Mouse (Mus musculus) embryonic facial prominence, embryonic 15.5 days (tissue): ENCODE results near the gene Zzz3. TPM values are rescaled to one million over a fixed set of nuclear protein-coding genes. Genes with fewer than 3 reads are reported as not detected.
"Not testable (repeated sequence)": the region's sequence is repeated elsewhere in the genome, so short reads cannot be mapped to it uniquely, and the experiment has no call there.

Experiments
- ATAC-seq: fragments of 200-750 bp; cut with Nextera tagmentation; 2 replicates; pipeline ENCODE4 v1.8.0; 2017; ENCODE audit warnings: low read depth, moderate TSS enrichment; ENCODE audit not compliant: insufficient number of reproducible peaks, low FRiP score, low TSS enrichment
- H3K27ac ChIP-seq: fragments of 300-500 bp; sonication (generic); replicated peaks from 2 replicates; pipeline ENCODE4 v1.5.1; 2015; ENCODE audit warnings: mild to moderate bottlenecking, inconsistent platforms
- H3K27me3 ChIP-seq: fragments of 300-500 bp; sonication (generic); 2 replicates; pipeline ENCODE4 v1.6.1; 2015; ENCODE audit warnings: inconsistent platforms
- H3K36me3 ChIP-seq: fragments of 300-500 bp; sonication (generic); 2 replicates; pipeline ENCODE4 v1.6.1; 2015; ENCODE audit warnings: mild to moderate bottlenecking, inconsistent platforms
- H3K4me1 ChIP-seq: fragments of 300-500 bp; sonication (generic); 2 replicates; pipeline ENCODE4 v1.6.1; 2015; ENCODE audit warnings: inconsistent platforms
- H3K4me2 ChIP-seq: fragments of 300-500 bp; sonication (generic); replicated peaks from 2 replicates; pipeline ENCODE4 v1.6.1; 2015; ENCODE audit warnings: mild to moderate bottlenecking, inconsistent platforms
- H3K4me3 ChIP-seq: fragments of 300-500 bp; sonication (generic); replicated peaks from 2 replicates; pipeline ENCODE4 v1.5.1; 2015; ENCODE audit warnings: mild to moderate bottlenecking, inconsistent platforms
- H3K9ac ChIP-seq: fragments of 300-500 bp; sonication (generic); 2 replicates; pipeline ENCODE4 v1.6.1; 2015; ENCODE audit warnings: inconsistent platforms
- H3K9me3 ChIP-seq: fragments of 300-500 bp; sonication (generic); replicated peaks from 2 replicates; pipeline ENCODE4 v1.6.1; 2016; ENCODE audit warnings: inconsistent platforms
- WGBS: fragments of 180-500 bp; shearing (Covaris S2); methylation state at CpG from one replicate; pipeline ENCODE4 v1.1.7; 2015; 5-methylcytosine and 5-hydroxymethylcytosine counted together
- polyA plus RNA-seq: library from polyadenylated mRNA; unstranded; fragments of >200 nt; fragmentation: Nextera tagmentation; extraction: Ambion mirVana; gene quantifications from 2 replicates; pipeline ENCODE4 v1.2.1, GENCODE M21; 2015

The Zzz3 gene
- polyA plus RNA-seq, 1 experiment from 2014 or later: 40.9 TPM

DNA sequence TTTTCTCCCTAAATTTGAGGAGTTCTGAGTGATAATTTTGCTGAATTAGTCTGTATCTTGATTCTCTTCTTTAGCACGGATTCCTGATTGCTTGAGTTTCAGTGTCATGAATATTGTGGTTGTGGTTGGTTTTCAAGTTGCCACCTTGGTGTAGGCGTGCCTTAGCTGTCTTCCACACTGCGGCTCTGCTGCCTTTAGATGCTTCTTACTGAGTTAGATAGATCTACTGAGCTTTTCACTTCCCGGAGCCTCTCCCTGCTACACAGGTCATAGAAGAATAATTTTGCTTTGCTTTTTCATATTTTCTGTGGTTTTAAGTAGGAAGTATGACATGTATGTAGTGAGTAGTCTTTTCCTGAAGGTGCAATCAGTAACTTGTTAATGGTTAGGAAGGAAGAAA lies 47.5 kb downstream of the Zzz3 start:
- no peaks in the 10 kb centered on the region for H3K4me1 ChIP-seq
- no peak overlapping the region for H3K4me3 ChIP-seq
- no peak for ATAC-seq
- no peak overlapping the region for H3K27ac ChIP-seq
- H3K36me3 ChIP-seq: peaks cover 7% of the 10 kb centered on the region; the same call in 1 of the 2 replicates
- H3K9me3 ChIP-seq: no peaks in the 10 kb centered on the region
- H3K4me2 ChIP-seq: no peak overlapping the region
- WGBS: 93% methylated on average over 4 of the region's 4 CpGs
- no peaks in the 10 kb centered on the region for H3K27me3 ChIP-seq
- H3K9ac ChIP-seq: no peak overlapping the region

DNA sequence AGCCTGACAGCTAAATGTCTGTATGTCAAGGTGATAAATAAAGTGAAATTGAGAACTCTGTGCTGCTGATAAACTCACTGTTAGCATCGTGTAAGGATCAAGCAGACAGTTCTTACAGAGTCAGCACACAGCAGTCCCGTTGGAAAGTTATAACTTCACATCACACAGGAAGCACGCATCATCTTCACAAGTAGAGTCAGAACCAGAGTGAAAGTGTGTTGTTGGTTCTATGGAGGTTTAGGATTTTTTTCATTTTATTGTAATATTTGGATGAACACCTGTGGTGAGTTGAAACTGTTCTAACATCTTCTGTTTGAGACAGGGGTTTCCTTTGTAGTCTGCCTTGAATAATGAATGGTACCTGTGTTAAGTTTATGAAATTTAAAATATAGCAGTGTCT lies 48.8 kb downstream of the Zzz3 start:
- H3K9ac ChIP-seq: no peak overlapping the region
- no peak overlapping the region for H3K4me2 ChIP-seq
- 87% methylated on average over 3 of the region's 3 CpGs for WGBS
- H3K9me3 ChIP-seq: no peaks in the 10 kb centered on the region
- H3K36me3 ChIP-seq: peaks cover 5% of the 10 kb centered on the region; the same call in 1 of the 2 replicates
- H3K27ac ChIP-seq: no peak overlapping the region
- H3K27me3 ChIP-seq: no peaks in the 10 kb centered on the region
- no peak for ATAC-seq
- no peaks in the 10 kb centered on the region for H3K4me1 ChIP-seq
- H3K4me3 ChIP-seq: no peak overlapping the region

DNA sequence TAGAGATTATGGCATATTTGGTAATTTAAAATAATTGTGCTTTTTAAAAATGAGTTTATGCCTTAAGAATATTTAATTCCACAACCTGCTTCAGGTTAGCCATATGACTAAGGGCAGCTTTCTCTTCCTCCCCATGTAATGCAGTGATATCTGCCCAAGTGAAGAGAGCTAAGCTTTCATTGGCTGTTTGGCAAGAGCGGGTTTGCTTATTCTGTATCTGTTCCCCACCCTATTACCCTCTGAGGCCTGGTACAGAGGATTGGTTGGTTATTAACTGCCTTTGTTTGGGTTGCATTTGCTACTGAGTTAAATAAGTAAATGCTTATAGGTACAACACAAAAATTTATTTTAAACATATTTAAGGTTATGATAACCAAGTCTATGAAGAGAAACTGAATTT lies 51.7 kb downstream of the Zzz3 start:
- WGBS: 90% methylated on average over 1 of the region's 1 CpGs
- no peak overlapping the region for H3K27ac ChIP-seq
- ATAC-seq: no peak
- no peaks in the 10 kb centered on the region for H3K27me3 ChIP-seq
- H3K4me3 ChIP-seq: no peak overlapping the region
- H3K4me2 ChIP-seq: no peak overlapping the region
- H3K9ac ChIP-seq: no peak overlapping the region
- H3K4me1 ChIP-seq: no peaks in the 10 kb centered on the region
- peaks cover 23% of the 10 kb centered on the region for H3K36me3 ChIP-seq
- no peaks in the 10 kb centered on the region for H3K9me3 ChIP-seq

DNA sequence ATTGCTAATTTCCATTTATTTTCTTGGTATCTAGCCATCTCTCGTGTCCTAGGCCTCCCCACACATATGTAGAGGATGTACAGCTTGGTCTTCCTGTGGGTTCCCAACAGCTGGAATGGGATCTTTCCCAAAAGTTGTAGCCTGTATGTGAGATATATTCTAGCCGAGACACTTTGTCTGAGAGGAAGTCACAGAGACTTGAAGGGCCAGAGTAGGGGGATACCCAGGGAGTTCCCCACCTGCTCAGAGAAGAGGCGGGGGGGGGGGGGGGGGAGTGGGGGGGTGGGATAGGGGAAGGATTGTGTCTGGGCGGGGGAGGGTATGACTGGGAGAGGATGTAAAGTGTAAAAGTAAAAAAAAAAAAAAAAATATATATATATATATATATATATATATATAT lies 57.9 kb downstream of the Zzz3 start:
- no peaks in the 10 kb centered on the region for H3K27me3 ChIP-seq

DNA sequence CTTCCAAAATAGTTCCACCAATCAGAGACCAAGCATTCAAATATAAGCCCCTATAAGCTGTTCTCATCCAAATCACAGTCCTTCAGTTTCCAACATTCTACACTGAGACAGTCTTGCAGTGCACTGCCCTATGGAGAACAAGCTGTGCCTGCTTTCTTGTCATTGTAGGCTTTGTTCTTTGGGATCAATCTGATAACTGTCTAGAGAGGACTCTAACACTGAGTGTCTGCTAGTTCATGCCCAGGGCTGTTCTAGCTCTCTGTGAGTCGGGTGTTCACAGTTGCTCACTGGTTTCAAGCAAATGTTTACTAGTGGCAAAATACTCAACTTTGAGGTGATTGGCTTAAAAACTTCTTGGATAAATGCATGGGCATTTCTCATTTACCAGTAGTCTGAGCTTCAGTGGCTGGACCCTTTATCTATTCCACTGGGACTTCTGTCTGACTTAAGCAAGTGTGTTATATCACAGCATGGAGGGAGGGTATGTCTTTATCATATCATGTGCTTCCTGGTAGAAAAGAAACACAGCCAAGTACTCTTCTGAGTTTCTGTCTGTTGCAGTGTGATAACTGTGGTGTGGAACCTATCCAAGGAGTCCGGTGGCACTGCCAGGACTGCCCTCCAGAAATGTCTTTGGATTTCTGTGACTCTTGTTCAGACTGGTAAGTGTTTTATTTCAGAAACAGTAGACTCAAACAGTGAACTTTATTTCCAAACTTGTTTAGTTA lies 62.2 kb downstream of the Zzz3 start:
- H3K9me3 ChIP-seq: no peaks in the 10 kb centered on the region
- H3K36me3 ChIP-seq: peaks cover 60% of the 10 kb centered on the region
- H3K9ac ChIP-seq: no peak overlapping the region
- no peak for ATAC-seq
- H3K27ac ChIP-seq: no peak overlapping the region
- H3K4me1 ChIP-seq: no peaks in the 10 kb centered on the region
- no peak overlapping the region for H3K4me3 ChIP-seq
- H3K4me2 ChIP-seq: no peak overlapping the region
- no peaks in the 10 kb centered on the region for H3K27me3 ChIP-seq
- 90% methylated on average over 2 of the region's 2 CpGs for WGBS

More for the DNA sequence above, 57.9 kb downstream of the Zzz3 start:
- Histone ChIP-seq H3K36me3 (peaks cover 67% of the 10 kb centered on the region), H3K4me3 (no peak overlapping the region), H3K9me3 (no peaks in the 10 kb centered on the region), H3K4me2 (no peak overlapping the region), H3K4me1 (no peaks in the 10 kb centered on the region), H3K9ac (no peak overlapping the region), H3K27ac (no peak overlapping the region)
- ATAC-seq: no peak
- 88% methylated on average over 3 of the region's 4 CpGs for WGBS

DNA sequence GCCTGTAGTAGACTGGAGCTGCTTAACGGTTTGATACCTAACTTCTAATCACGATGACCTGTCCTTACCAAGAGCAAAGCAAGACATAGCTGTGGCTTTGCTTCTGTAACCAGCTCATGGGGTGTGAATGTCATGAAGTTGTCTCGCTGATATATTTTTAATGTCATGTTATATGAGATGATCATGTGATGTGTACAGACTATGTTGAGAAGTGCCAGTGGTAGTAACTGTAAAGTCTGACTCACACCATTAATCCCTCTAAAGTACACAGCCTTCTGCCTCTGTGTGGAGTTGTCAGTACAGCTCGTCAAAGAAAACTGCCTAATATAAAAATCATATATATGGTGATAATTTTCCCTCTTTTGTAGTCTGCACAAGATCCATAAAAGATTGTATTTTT lies 63.6 kb downstream of the Zzz3 start:
- H3K27me3 ChIP-seq, ATAC-seq, H3K4me1 ChIP-seq, H3K4me2 ChIP-seq, H3K4me3 ChIP-seq, H3K9ac ChIP-seq, H3K9me3 ChIP-seq, H3K27ac ChIP-seq: not testable (repeated sequence)
- WGBS: 87% methylated on average over 4 of the region's 4 CpGs
- peaks cover 56% of the 10 kb centered on the region for H3K36me3 ChIP-seq

DNA sequence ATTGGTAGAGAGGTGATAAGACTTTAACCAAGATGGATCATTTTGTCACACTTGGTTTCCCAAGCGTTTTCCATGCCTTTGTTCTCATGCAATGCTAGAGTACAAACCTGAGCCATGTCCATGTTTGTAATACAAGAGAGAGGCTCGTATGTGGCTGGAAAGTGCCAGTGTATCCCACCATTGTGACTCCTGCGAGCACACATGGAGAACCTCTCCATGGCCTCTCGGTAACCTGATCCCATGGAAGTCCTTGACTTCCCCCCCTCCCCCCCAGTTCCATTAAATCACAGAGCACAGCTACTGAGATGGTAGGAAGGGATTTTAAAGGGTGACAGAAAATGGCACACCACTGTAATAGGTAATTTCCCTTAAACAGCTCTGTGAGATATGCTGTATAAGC lies 65.5 kb downstream of the Zzz3 start:
- peaks cover 38% of the 10 kb centered on the region for H3K36me3 ChIP-seq
- H3K4me2 ChIP-seq: no peak overlapping the region
- H3K27ac ChIP-seq: no peak overlapping the region
- no peaks in the 10 kb centered on the region for H3K4me1 ChIP-seq
- no peak overlapping the region for H3K9ac ChIP-seq
- H3K9me3 ChIP-seq: no peaks in the 10 kb centered on the region
- no peak overlapping the region for H3K4me3 ChIP-seq
- ATAC-seq: no peak
- 40% methylated on average over 4 of the region's 4 CpGs for WGBS
- no peaks in the 10 kb centered on the region for H3K27me3 ChIP-seq

DNA sequence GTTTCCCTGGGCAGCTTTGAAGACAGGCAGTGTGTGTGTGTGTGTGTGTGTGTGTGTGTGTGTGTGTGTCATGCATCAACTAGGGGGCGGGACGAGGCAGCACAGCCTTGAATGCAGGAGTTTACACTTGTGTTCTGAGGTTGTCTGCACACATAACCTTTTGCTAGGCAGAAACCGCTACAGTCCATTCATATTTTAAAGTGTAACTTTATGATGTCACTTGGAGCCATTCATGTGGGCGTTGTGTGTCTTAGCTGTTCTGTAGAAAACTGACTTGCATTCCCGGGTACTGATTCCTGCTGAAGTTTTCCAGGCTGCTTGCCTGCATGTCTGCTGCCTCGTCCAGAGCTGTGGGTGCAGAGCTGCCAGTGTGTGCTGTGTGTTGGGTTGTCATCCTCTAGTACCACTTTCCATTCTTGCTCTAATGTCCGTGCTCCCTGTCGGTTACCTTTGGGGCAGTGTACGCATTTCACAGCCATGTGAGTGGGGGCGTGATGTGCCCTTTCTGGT lies 66.8 kb downstream of the Zzz3 start:
- Histone ChIP-seq H3K27ac (no peak overlapping the region), H3K9me3 (no peaks in the 10 kb centered on the region), H3K4me1 (no peaks in the 10 kb centered on the region), H3K4me3 (no peak overlapping the region), H3K9ac (no peak overlapping the region), H3K27me3 (no peaks in the 10 kb centered on the region), H3K36me3 (peaks cover 25% of the 10 kb centered on the region), H3K4me2 (no peak overlapping the region)
- no peak for ATAC-seq
- 86% methylated on average over 10 of the region's 10 CpGs for WGBS

DNA sequence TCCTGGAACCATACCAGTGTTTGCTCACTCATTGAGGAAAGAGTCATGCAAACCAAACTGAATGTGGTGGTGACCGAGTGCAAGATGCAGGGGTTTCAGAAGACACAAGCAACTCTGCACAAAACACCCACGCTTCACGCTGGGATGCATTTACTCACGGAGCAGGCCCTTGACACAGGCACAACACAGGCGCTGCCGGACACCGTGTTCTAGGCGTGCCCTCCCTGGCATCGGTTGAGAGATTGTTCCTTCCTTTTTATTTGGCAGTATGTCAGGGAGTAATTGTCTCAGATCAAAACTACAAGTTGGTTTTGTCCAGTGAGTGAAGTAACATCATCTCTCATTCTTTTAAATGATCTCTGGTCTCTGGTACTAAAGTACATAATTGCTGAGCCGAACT lies 67.6 kb downstream of the Zzz3 start:
- Histone ChIP-seq H3K27ac (no peak overlapping the region), H3K9ac (no peak overlapping the region), H3K4me1 (no peaks in the 10 kb centered on the region), H3K27me3 (no peaks in the 10 kb centered on the region), H3K4me2 (no peak overlapping the region), H3K36me3 (peaks cover 19% of the 10 kb centered on the region), H3K9me3 (no peaks in the 10 kb centered on the region), H3K4me3 (no peak overlapping the region)
- ATAC-seq: no peak
- whole genome bisulfite sequencing: 89% methylated on average over 10 of the region's 10 CpGs

DNA sequence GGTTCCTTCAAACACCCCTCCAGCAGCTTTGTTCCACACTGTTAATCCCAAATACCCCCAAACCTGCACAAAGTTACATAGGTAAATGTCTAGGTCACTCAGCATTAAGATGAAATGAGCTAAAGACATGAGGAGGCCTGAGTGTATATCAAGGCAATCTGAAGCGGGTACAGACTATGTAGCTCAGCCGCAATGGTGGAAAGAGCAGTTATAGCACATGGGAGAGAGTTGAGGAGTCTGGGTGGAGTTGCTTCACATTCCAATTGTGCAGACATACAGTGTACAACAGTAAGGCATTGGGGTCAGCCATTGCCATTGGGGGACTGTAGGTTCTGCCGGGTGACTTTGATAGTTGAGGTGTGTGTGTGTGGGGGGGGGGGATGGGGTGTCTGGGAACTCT lies 69.2 kb downstream of the Zzz3 start:
- 96% methylated on average over 3 of the region's 3 CpGs for WGBS
- Histone ChIP-seq H3K4me1 (peaks cover 8% of the 10 kb centered on the region; the same call in 1 of the 2 replicates), H3K36me3 (peaks cover 19% of the 10 kb centered on the region), H3K27ac (no peak overlapping the region), H3K9me3 (no peaks in the 10 kb centered on the region), H3K27me3 (no peaks in the 10 kb centered on the region), H3K4me2 (no peak overlapping the region), H3K9ac (no peak overlapping the region), H3K4me3 (no peak overlapping the region)
- no peak for ATAC-seq

DNA sequence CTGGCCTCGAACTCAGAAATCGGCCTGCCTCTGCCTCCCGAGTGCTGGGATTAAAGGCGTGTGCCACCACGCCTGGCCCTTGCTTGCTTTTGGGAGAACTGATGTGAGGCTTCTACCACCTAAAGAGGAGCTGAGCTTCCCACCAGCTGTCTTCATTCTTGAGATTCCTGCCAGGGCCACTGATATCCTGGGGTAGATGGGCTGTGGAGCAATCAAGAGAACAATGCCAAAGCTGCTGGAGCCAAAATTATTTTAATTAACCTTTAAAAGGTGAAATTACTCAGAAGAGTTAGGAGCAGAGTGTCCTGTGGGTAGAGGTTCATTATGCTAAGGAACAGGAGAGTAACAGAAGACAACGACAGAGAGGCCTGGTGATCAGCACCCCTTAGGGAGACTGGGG lies 70.1 kb downstream of the Zzz3 start:
- Histone ChIP-seq H3K4me3 (no peak overlapping the region), H3K4me2 (no peak overlapping the region), H3K36me3 (peaks cover 14% of the 10 kb centered on the region), H3K4me1 (peaks cover 11% of the 10 kb centered on the region; the same call in 1 of the 2 replicates), H3K27me3 (no peaks in the 10 kb centered on the region), H3K9ac (no peak overlapping the region), H3K9me3 (no peaks in the 10 kb centered on the region), H3K27ac (no peak overlapping the region)
- ATAC-seq: no peak
- WGBS: 83% methylated on average over 6 of the region's 6 CpGs

DNA sequence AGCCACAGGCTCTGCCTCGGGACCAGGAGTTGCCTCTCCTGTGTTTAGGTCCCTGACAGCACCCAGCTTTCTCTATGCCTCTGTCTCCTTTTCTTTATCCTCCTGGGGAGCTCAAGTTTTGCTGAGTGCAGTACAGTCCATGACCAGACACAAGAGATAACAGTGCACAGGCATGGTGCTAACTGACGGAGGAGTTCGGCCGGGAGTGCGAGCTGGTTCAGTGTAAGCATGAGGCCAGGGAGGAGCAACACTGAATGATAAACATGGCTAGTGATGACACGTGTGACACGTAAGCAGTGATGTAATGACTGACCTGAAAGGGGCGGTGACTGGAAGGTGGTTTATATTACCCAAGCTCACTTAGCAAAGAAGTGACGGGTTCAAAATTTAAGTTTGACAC lies 71.6 kb downstream of the Zzz3 start:
- WGBS: 87% methylated on average over 9 of the region's 9 CpGs
- Histone ChIP-seq H3K4me3 (no peak overlapping the region), H3K4me2 (no peak overlapping the region), H3K27me3 (no peaks in the 10 kb centered on the region), H3K36me3 (peaks cover 4% of the 10 kb centered on the region), H3K4me1 (peaks cover 11% of the 10 kb centered on the region; the same call in 1 of the 2 replicates), H3K9me3 (no peaks in the 10 kb centered on the region), H3K27ac (no peak overlapping the region), H3K9ac (no peak overlapping the region)
- no peak; the same call in 1 of the 2 replicates for ATAC-seq
